Mouse (Mus musculus): ENCODE data around the gene Olfr628. TPM values are rescaled to one million over a fixed set of nuclear protein-coding genes. Genes with fewer than 3 reads are reported as not detected.
"Not testable (repeated sequence)": the region's sequence is repeated elsewhere in the genome, so short reads cannot be mapped to it uniquely, and the experiment has no call there.

Gene Olfr628
- polyA plus RNA-seq (2015; fragmentation: Nextera tagmentation; extraction: Ambion mirVana), result not detected in 2 replicates

DNA sequence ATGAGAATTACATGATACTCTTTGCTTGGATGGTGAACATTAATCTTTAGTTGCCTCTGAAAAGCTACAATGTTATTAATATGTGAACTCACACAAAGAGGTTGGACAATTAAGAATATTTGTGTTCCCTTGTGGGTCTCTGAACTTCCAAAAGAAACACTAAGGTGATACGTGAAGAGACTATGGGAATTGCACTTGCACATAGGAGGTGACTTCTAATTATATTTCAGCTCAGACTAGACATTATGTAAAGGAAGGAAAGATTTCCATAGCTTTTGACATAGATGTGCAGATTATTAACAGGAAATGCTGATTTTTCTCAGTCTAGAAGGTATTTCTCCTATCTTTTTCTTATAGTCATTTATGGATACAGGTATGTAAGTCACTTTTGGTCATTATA, at the start of gene Olfr628:
TSS of gene Olfr628 (plus strand) at position 301 of the 400 bp plus-strand sequence.
- H3K27ac ChIP-seq, result no peak within 1 kb of the TSS
- H3K9ac ChIP-seq, result no peak within 1 kb of the TSS
- no peaks in the 10 kb centered on the region for H3K36me3 ChIP-seq
- H3K27me3 ChIP-seq, result no peaks in the 10 kb centered on the region
- H3K4me1 ChIP-seq, result no peaks in the 10 kb centered on the region
- no peaks in the 10 kb centered on the region for H3K9me3 ChIP-seq (replicated peaks)
- ATAC-seq (replicated peaks; ENCODE audit: low FRiP score), result no peak
- no peak within 1 kb of the TSS for H3K4me2 ChIP-seq
- H3K4me3 ChIP-seq (replicated peaks), result no peak within 1 kb of the TSS
- whole genome bisulfite sequencing, result 83% methylated on average over 1 of the region's 1 CpGs

DNA sequence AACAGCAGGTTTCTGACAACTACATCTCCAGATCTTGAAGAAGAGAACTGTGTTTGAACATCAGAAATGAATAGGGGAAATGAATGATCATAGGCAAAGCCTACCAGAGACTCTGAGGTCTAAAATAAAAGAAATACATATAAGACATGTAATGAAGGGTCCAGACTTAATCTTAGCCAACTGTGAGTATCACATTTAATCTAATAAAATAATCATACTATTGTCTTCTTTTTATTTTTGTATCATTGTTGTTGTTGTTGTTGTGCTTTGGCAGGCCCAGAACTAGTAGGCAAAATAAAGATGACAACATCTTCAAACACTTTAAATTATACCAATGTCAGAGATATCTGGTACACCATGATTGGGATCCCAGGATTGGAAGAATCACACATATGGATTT, 47.8 kb upstream of the Olfr628 start, which contains the start of gene Olfr625-ps1:
TSS of gene Olfr625-ps1 (plus strand) at position 301 of the 400 bp plus-strand sequence.
- Histone ChIP-seq H3K4me3 (replicated peaks) (no peak within 1 kb of the TSS), H3K27ac (no peak within 1 kb of the TSS), H3K9me3 (replicated peaks) (no peaks in the 10 kb centered on the region), H3K36me3 (no peaks in the 10 kb centered on the region), H3K9ac (no peak within 1 kb of the TSS), H3K27me3 (no peaks in the 10 kb centered on the region), H3K4me2 (no peak within 1 kb of the TSS), H3K4me1 (no peaks in the 10 kb centered on the region)
- no peak for ATAC-seq (replicated peaks; ENCODE audit: low FRiP score)

DNA sequence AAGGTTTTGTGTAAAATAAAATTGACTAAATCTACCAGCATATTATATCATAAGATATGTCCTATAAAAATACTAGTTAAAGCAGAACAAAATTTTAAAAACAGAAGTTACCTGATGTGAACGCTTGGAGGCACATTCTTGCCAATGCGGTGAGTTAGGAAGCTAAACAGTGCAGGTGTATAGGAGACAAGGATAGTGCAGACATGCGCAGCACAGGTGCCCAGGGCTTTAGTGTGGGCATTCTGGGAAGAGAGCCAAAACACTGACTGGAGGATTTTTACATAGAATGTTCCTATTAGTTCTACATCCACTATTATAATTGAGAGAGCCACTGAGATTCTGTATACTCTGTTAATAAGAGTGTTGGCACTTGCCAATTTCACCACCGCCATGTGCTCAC, 30.7 kb upstream of the Olfr628 start:
- ATAC-seq (replicated peaks; ENCODE audit: low FRiP score), result no peak
- H3K4me1 ChIP-seq, result no peaks in the 10 kb centered on the region
- no peak overlapping the region for H3K9ac ChIP-seq
- no peak overlapping the region for H3K4me3 ChIP-seq (replicated peaks)
- WGBS, result 91% methylated on average over 4 of the region's 4 CpGs
- no peaks in the 10 kb centered on the region for H3K36me3 ChIP-seq
- H3K9me3 ChIP-seq (replicated peaks), result no peaks in the 10 kb centered on the region
- H3K27me3 ChIP-seq, result no peaks in the 10 kb centered on the region
- no peak overlapping the region for H3K4me2 ChIP-seq
- H3K27ac ChIP-seq, result no peak overlapping the region

DNA sequence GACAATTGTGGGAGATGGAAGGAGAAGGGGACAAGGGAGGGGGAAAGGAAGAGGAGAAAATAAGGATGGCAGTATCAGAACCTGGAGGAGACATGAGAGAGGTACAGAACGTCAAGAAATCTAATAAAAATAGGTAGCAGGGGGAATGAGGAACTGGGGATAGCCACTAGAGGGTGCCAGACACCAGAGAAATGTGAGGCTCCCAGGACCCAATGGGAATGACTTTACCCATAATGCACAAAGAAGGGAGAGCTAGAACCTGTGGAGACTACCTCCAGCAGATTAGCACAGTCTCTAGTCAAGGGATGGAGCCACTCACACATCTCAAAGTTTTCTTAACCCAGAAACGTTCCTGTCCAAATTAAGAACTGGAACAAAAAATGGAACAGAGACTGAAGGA, 18.1 kb upstream of the Olfr628 start:
- no peaks in the 10 kb centered on the region for H3K9me3 ChIP-seq (replicated peaks)
- H3K27me3 ChIP-seq, result no peaks in the 10 kb centered on the region
- 30% methylated on average over 2 of the region's 2 CpGs for WGBS
- H3K27ac ChIP-seq, result no peak overlapping the region
- H3K9ac ChIP-seq, result no peak overlapping the region
- no peaks in the 10 kb centered on the region for H3K4me1 ChIP-seq
- H3K4me3 ChIP-seq (replicated peaks), result no peak overlapping the region
- no peaks in the 10 kb centered on the region for H3K36me3 ChIP-seq
- no peak for ATAC-seq (replicated peaks; ENCODE audit: low FRiP score)
- H3K4me2 ChIP-seq, result no peak overlapping the region

- no peaks in the 10 kb centered on the region for H3K36me3 ChIP-seq
- no peak within 1 kb of the TSS for H3K27ac ChIP-seq
- H3K4me2 ChIP-seq, result no peak within 1 kb of the TSS
- no peaks in the 10 kb centered on the region for H3K9me3 ChIP-seq (replicated peaks)
- no peak within 1 kb of the TSS for H3K4me3 ChIP-seq (replicated peaks)
- no peak within 1 kb of the TSS for H3K9ac ChIP-seq
- H3K27me3 ChIP-seq, result no peaks in the 10 kb centered on the region
- no peak for ATAC-seq (replicated peaks; ENCODE audit: low FRiP score)
- H3K4me1 ChIP-seq, result no peaks in the 10 kb centered on the region
These were observed 15.8 kb upstream of the Olfr628 start, which contains the start of gene Olfr243 for GRCm38 (mm10) chr7:103714371-103714770. Gene Olfr243 (plus strand): TSS chr7:103714671.

- H3K27me3 ChIP-seq; H3K9me3 ChIP-seq (replicated peaks); H3K27ac ChIP-seq; H3K4me2 ChIP-seq; H3K4me1 ChIP-seq; ATAC-seq (replicated peaks; ENCODE audit: low FRiP score); H3K36me3 ChIP-seq; H3K4me3 ChIP-seq (replicated peaks); H3K9ac ChIP-seq: not testable (repeated sequence)
- 91% methylated on average over 1 of the region's 1 CpGs for WGBS
These were observed 13.8 kb upstream of the Olfr628 start for GRCm38 (mm10) chr7:103716398-103716797.

- no peaks in the 10 kb centered on the region for H3K36me3 ChIP-seq
- 83% methylated on average over 2 of the region's 2 CpGs for WGBS
These were observed 14.7 kb downstream of the Olfr628 start, which contains the start of gene Olfr629 for GRCm38 (mm10) chr7:103744843-103745242. Gene Olfr629 (minus strand): TSS chr7:103744943.

GRCm38 (mm10) chr7:103757233-103757632, 27.1 kb downstream of the Olfr628 start, which contains the start of gene Olfr630:
Gene Olfr630 (minus strand): TSS chr7:103757333.
- no peak within 1 kb of the TSS for H3K4me3 ChIP-seq (replicated peaks)

More at GRCm38 (mm10) chr7:103744843-103745242, 14.7 kb downstream of the Olfr628 start, which contains the start of gene Olfr629:
- Histone ChIP-seq H3K9ac (no peak within 1 kb of the TSS), H3K4me1 (no peaks in the 10 kb centered on the region), H3K27me3 (no peaks in the 10 kb centered on the region), H3K27ac (no peak within 1 kb of the TSS), H3K4me2 (no peak within 1 kb of the TSS), H3K9me3 (replicated peaks) (no peaks in the 10 kb centered on the region), H3K4me3 (replicated peaks) (no peak within 1 kb of the TSS)
- no peak for ATAC-seq (replicated peaks; ENCODE audit: low FRiP score)

DNA sequence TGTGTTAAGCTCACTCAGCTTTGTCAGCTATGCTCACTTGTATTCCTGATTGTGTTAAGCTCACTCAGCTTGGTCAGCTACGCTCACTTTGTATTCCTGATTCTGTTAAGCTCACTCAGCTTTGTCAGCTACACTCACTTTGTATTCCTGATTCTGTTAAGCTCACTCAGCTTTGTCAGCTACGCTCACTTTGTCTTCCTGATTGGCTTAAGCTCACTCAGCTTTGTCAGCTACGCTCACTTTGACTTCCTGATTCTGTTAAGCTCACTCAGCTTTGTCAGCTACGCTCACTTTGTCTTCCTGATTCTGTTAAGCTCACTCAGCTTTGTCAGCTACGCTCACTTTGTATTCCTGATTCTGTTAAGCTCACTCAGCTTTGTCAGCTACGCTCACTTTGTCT, 32.0 kb downstream of the Olfr628 start:
- not testable (repeated sequence) for H3K27ac ChIP-seq; H3K9ac ChIP-seq; H3K4me1 ChIP-seq; ATAC-seq (replicated peaks; ENCODE audit: low FRiP score); H3K27me3 ChIP-seq; H3K4me2 ChIP-seq; H3K4me3 ChIP-seq (replicated peaks); H3K9me3 ChIP-seq (replicated peaks); H3K36me3 ChIP-seq
- WGBS, result 91% methylated on average over 6 of the region's 6 CpGs

More at GRCm38 (mm10) chr7:103757233-103757632, 27.1 kb downstream of the Olfr628 start, which contains the start of gene Olfr630:
- Histone ChIP-seq H3K36me3 (no peaks in the 10 kb centered on the region), H3K9me3 (replicated peaks) (no peaks in the 10 kb centered on the region), H3K27me3 (no peaks in the 10 kb centered on the region), H3K4me2 (no peak within 1 kb of the TSS), H3K9ac (no peak within 1 kb of the TSS), H3K27ac (no peak within 1 kb of the TSS), H3K4me1 (no peaks in the 10 kb centered on the region)
- 47% methylated on average over 2 of the region's 2 CpGs for WGBS
- no peak for ATAC-seq (replicated peaks; ENCODE audit: low FRiP score)

- H3K27me3 ChIP-seq; H3K27ac ChIP-seq; ATAC-seq (replicated peaks; ENCODE audit: low FRiP score); H3K9me3 ChIP-seq (replicated peaks); H3K4me1 ChIP-seq; H3K9ac ChIP-seq; H3K4me3 ChIP-seq (replicated peaks); H3K36me3 ChIP-seq; H3K4me2 ChIP-seq: not testable (repeated sequence)
- WGBS, result 87% methylated on average over 5 of the region's 6 CpGs
These were observed 37.5 kb downstream of the Olfr628 start for GRCm38 (mm10) chr7:103767687-103768086.

- no peak within 1 kb of the TSS for H3K4me2 ChIP-seq
- H3K4me1 ChIP-seq, result no peaks in the 10 kb centered on the region
- H3K27me3 ChIP-seq, result no peaks in the 10 kb centered on the region
- H3K36me3 ChIP-seq, result no peaks in the 10 kb centered on the region
- H3K9ac ChIP-seq, result no peak within 1 kb of the TSS
- ATAC-seq (replicated peaks; ENCODE audit: low FRiP score), result no peak
- 83% methylated on average over 2 of the region's 2 CpGs for WGBS
- H3K9me3 ChIP-seq (replicated peaks), result no peaks in the 10 kb centered on the region
- H3K27ac ChIP-seq, result no peak within 1 kb of the TSS
- no peak within 1 kb of the TSS for H3K4me3 ChIP-seq (replicated peaks)
These were observed 41.3 kb downstream of the Olfr628 start, which contains the start of gene Olfr69 for GRCm38 (mm10) chr7:103771494-103771893. Gene Olfr69 (minus strand): TSS chr7:103771594.

GRCm38 (mm10) chr7:103777652-103778051, 47.5 kb downstream of the Olfr628 start:
- 84% methylated on average over 4 of the region's 4 CpGs for WGBS
- not testable (repeated sequence) for ATAC-seq (replicated peaks; ENCODE audit: low FRiP score); H3K9me3 ChIP-seq (replicated peaks); H3K4me2 ChIP-seq; H3K4me1 ChIP-seq; H3K4me3 ChIP-seq (replicated peaks); H3K36me3 ChIP-seq; H3K27me3 ChIP-seq; H3K27ac ChIP-seq; H3K9ac ChIP-seq

GRCm38 (mm10) chr7:103779598-103779997, 49.4 kb downstream of the Olfr628 start, which contains the start of gene Olfr68:
Gene Olfr68 (minus strand): TSS chr7:103779698.
- no peak within 1 kb of the TSS for H3K4me3 ChIP-seq (replicated peaks)
- no peaks in the 10 kb centered on the region for H3K27me3 ChIP-seq
- H3K9ac ChIP-seq, result no peak within 1 kb of the TSS
- 80% methylated on average over 3 of the region's 3 CpGs for WGBS
- no peaks in the 10 kb centered on the region for H3K36me3 ChIP-seq
- H3K9me3 ChIP-seq (replicated peaks), result no peaks in the 10 kb centered on the region
- H3K4me2 ChIP-seq, result no peak within 1 kb of the TSS
- H3K27ac ChIP-seq, result no peak within 1 kb of the TSS
- no peaks in the 10 kb centered on the region for H3K4me1 ChIP-seq
- ATAC-seq (replicated peaks; ENCODE audit: low FRiP score), result no peak
